Mouse (Mus musculus) T-helper 1 cell (primary cell): ENCODE results near the gene Zfpm1.

ENCODE experiments used
- in situ Hi-C: fragments of 300-600 bp; cut with MboI, MseI; formaldehyde crosslinking; loops from one replicate; pipeline ENCODE4 v1.15.1; 2025; ENCODE audit warnings: high pct_unique_total_duplicates

Zfpm1 gene

DNA sequence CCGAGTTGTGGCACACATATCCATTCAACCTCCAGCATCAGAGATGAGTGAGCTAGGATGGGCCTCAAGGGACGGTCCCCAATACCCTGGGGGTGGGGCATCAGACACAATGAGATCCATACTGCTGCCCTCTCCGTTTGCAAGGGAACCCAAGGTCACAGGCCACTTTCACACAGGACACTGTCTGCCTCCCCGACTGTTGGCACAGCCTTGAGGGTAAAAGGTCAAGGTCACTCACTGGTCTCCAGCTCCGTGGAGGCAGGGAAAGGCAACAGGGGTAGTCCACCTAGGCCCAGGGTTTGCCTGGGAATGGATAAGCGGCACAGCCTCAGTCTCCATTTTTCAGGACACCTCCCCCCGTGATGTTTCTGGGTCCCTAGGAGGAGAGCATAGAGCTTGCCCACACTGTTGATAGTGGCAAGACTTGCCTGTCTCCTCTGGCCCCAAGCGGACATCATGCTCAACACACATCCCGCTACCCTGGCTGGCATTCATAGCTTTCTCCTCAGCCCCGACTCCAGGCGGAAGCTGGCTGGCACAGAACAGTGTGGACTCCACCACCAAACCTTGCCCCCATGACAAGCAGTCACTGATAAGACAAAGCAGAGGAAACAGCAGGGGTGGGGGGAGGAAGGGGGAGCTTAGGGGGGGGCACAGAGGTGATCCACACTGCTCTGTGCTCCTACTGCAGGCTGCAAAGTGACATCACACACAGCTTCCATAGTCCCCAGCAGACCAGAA lies 7.1 kb upstream of the Zfpm1 start:
- in situ Hi-C loops = loop anchor here (5.0 to 25.0 kb wide), 3 partner anchors 57 to 1287 kb away; no protein-coding TSS in a partner anchor

GRCm38 (mm10) chr8:122276308-122276707 lies 5.6 kb upstream of the Zfpm1 start:
- in situ Hi-C loops = loop anchor here (25.0 kb wide), 1 partner anchor 1286 kb away; no protein-coding TSS in a partner anchor

DNA sequence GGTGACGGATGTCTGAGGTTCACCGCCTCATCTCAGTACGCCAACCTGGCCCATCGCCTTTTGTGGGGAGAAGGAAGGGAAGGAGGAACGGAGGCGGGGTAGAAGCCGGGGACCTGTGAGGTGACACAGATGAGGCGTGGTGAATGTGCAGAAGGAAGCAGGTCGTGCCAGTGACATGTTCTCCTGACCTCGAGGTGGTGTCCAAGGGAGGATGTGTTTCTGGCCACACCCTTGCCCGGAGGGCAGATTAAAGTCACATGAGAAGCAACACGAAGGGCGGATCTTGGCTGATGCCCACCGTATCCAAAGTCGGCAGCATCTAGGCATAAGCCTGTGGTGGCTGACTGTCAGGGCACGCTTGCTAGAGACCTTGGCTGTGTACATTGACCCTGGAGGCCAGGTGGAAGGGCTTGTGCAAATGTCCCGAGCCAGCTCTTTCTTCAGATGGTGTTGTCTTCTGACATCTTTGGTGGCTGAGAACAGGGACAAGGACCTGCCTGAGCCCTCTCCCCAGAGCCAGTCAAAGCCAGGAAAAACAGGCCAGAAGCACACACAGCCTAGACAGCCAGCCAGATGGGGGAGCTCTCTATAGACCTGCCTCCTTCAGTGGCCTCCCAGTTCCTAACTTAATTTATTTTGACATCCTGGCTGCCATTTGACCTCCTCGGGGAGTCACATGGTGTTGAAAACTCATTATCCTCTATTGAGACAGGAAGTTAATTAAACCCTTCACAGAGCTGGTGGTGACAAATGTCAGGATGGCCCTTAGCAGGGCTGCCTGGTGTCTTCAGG lies 4.5 kb upstream of the Zfpm1 start:
- in situ Hi-C loops = loop anchor here (25.0 kb wide), 1 partner anchor 1285 kb away; no protein-coding TSS in a partner anchor

- in situ Hi-C loops = loop anchor here (5.0 to 25.0 kb wide), 2 partner anchors 97 to 1282 kb away; partner anchors contain the start of gene Zc3h18
Measured at GRCm38 (mm10) chr8:122280156-122280555, 1.8 kb upstream of the Zfpm1 start.

DNA sequence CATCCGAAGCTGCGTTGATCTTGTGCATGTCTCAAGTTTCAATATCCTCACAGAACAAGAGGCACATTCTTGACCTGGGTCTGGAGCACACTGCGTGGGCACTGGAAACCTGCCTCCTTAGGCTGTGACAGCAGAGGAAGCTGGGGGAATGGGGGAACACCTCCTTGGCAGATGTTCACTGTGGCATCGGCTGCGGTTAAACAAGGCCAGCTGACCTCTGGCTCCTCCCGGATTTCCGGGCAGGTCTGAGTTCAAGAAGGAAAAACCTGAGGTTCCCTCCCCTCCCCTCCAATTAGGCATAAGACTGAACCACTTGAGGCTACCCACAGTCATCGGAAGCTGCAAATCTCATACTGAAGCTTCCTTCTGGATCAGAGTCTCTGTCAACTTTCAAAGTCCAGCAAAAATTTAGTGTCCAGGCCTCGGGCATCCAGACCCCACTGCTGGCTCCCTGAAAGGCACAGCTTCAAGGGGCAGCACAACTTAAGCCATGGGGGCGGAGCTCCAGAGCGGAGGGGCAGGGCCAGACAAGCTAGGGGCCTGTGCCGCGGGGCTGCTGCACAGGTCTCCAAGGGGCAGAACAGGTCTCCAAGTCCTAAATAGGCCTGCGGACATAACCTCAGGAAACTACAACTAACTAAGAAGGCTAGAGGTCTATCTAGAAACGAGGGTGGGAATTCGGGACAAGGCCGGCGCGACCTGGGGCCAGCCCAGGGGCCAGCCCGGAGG lies 1.2 kb upstream of the Zfpm1 start:
- in situ Hi-C loops = loop anchor here (5.0 to 25.0 kb wide), 2 partner anchors 97 to 1282 kb away; partner anchors contain the start of gene Zc3h18

DNA sequence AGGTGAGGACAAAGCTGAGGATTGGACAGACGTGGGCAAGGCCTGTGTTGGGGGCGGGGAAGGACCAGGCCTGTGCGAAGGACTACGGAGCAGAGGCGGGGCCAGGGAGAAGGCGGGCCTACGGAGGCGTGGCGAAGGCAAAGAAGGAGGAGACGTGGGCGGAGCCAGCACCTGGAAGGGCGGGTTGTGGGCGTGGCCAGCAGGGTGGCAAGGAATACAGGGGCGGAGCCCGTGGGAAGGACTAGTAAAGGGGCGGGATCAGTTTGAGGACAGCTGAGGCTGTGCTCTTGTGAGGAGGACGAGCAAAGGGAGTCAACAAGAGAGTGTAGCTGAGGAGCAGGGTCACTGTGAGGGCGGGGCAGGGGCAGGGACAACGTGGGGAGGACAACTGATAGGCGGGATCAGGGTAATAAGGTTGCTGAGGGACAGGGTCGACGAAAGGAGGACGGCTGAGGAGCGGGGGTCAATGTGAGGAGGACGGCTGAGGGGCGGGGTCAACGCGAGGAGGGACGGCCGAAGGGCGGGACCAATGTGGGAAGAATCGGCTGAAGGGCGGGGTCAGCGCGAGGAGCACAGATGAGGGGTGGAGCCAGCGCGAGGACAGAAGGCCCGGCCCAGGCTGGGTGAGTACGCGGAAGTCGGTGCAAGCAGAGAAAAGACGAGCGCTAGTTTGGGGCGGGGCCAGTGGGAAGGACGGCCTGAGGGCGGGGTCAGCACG lies 465 bp upstream of the Zfpm1 start:
- in situ Hi-C loops = loop anchor here (5.0 to 25.0 kb wide), 2 partner anchors 96 to 1281 kb away; partner anchors contain the start of gene Zc3h18

DNA sequence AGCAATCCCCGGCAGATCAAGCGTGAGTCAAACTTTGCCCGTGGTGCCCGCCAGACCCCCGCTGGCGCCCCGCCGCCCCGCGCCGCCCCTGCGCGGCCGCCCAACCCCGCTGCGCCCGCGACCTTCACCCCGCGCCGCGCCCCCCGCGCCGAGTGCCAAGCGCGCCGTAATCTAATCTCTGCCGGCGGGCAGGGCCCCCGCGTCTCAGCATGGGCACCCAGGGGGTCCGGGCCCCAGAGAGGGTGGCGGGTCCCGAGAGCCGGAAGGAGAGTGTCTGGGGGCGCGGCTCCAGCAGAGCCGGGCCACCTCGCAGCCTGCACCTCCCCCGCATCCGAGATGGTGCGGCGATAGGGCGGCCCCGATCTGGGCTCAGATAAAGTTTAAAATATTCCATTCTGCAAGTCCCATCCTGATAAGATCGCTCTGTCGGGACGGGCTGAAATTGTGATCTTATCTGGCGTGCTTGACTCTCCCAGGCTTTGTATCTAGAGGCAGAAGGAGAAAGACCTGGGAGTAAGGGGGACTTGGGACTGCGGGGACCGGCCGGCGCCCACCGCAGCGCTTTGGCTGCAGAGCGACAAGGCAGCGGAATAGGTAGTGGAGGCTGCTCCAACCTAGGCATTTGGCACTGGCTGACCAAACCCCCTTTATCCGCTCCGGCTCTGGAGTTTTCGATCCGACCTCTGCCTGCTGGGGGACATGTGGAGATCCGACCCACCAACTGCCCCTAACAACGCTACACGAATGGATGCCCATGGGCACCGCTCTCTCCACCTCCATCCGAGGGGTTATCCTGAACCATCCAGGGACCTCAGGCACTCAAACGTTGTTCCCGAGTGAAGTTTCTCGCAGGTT lies 787 bp downstream of the Zfpm1 start:
- in situ Hi-C loops = loop anchor here (5.0 to 25.0 kb wide), 2 partner anchors 95 to 1280 kb away; partner anchors contain the start of gene Zc3h18

DNA sequence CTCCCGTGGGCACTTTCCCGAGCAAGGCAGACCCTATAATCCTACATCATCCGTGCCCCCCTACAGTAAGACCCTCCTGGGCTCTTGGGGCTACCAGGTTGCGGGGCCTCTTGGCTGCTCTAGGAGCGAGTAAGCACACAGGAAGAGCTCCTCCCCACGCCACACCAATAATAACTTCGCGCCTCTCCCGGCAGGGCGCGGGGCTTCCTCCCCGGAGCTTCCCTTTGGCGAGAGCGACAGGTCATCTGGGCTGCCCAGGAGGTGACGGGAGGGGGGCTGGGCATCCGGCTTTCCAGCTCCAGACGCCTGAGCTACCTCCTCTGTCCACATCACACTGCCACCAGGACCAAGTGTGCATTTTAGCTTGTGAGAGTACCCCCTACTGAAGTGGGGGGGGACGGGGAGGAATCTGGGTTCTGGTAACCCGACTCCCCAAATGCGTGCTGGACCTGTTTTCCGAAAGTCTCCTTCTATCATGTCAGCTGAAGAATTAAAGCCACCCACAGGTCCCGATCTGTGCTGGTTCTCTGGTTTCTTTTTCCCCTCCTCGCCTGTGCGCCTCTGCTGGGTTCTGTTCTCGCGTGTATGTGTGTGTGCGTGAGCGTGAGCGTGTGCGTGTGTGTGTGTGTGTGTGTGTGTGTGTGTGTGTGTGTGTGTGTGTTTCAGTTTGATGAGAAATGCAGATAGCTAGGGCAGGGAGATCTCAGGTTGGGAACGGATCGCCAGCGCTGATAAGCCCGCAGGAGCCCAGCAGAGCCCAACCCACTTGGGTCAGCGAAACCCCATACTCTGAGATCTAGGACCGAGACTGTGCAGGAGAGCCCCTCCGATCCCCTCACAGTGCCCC lies 1.6 kb downstream of the Zfpm1 start:
- in situ Hi-C loops = loop anchor here (5.0 to 25.0 kb wide), 2 partner anchors 94 to 1279 kb away; partner anchors contain the start of gene Zc3h18

DNA sequence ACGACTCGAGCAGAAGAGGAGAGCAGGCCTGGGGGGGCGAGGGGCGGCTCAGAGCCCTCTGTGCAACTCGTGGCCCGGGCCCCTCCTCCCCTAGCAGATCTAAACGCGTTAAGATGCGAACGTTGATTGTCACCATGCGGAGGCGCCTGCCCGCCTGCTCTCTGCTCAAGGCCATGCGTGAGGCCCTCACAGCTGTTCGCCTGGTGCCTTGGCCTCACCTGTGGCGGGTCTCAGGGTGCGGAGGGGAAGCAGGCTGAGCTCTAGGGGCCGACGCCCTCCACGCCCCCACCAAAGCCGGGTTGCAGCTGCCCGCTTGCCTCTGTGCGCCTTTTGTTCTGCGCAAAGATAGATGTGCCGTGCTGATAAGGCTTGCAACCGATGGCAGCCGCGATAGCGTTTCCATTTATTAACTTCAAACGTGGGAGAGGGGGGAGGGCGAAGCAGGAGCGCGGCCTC lies 2.3 kb downstream of the Zfpm1 start:
- in situ Hi-C loops = loop anchor here (5.0 to 25.0 kb wide), 2 partner anchors 93 to 1278 kb away; partner anchors contain the start of gene Zc3h18

DNA sequence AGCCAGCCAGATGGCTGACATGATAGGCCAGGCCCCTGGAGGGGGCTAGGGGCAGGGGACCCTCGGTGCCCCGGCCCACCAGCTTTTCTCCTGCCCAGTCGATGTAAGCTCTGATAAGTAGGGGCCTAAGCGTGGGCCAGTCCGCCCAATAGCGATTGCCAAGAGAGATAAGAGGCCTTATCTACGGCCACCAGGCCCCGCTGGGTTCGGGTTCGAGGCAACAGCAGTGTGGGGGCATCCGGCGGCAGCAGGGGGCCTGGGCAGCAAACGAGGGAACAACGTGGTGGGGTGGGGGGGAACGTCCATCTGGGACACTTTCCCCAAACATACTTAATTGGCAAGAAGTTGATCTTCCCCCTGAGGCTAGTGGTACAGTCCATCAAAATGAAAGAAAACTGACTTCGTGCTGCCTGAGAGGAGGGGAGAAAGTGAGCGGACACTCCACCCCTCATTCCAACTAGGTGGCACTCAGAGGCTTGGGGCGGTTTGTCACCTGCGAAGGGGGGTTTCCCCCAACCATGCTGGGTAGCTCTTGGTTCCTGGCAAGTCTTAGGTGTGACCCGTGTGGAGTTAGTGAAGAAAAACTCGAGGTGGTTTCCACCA lies 2.8 kb downstream of the Zfpm1 start:
- in situ Hi-C loops = loop anchor here (5.0 to 25.0 kb wide), 3 partner anchors 93 to 1278 kb away; partner anchors contain the start of genes Cdt1 and Zc3h18

DNA sequence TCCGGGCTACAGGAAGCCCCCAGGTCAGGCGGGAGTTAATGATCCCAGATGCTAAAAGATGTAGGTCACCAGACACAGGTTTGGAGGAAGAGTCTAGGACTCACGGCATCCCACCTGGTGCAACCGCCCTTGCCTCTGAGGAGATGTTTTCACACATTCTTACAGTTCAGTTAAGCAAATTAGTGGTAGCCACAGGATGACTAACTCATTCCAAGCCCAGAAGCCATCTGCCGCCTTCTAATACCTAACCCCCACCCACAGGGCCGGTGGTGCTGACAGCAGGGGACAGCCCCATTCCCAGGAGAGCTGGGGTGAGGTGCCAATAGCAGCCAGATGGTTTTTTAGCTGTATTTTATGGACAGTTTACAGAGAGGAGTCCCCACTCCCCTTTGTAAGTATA lies 3.8 kb downstream of the Zfpm1 start:
- in situ Hi-C loops = loop anchor here (5.0 to 25.0 kb wide), 2 partner anchors 282 to 1277 kb away; partner anchors contain the start of gene Cdt1

DNA sequence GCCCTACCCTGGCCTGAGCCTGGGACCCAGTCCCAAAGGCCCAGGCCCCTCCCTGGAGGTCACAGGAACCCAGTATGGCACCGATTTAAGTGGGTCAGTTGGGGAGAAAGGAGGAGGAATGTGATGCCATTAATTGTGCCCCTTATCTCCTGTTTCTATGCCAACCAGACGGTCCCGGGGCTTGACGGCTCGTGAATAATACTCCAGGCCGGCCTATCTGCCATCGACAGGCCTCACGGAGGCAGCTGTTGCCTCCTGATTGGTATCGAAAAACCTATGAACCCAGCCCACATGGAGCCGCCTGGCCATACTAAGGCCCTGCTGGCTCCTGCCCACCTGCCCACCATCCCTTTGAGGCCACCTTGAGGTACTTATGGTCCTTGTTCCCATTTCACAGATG lies 5.0 kb downstream of the Zfpm1 start:
- in situ Hi-C loops = loop anchor here (5.0 to 25.0 kb wide), 2 partner anchors 280 to 1275 kb away; partner anchors contain the start of gene Cdt1

DNA sequence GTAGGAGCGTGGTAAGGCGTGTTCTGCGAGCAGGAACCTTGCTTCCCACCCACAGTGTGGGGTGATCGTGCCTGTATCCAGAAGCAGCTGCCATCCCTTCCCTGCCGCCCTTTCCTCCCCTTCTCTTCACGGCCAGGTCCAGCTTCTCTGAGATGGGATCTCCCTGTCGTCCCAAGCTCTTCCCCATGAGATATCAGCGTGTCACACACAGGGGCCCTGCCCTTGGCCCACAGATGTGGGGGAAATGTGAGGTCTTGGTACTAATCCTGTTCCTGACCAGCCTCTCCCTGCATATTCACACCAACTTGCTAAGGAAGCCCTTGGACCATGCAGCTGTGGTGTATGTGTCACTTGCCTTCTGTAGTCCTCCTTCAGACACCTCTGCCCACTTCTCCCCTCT lies 5.8 kb downstream of the Zfpm1 start:
- in situ Hi-C loops = loop anchor here (5.0 to 25.0 kb wide), 2 partner anchors 280 to 1275 kb away; partner anchors contain the start of gene Cdt1

GRCm38 (mm10) chr8:122288344-122288743 lies 6.4 kb downstream of the Zfpm1 start:
- in situ Hi-C loops = loop anchor here (5.0 to 25.0 kb wide), 2 partner anchors 279 to 1274 kb away; partner anchors contain the start of gene Cdt1

GRCm38 (mm10) chr8:122291075-122291474 lies 9.1 kb downstream of the Zfpm1 start:
- in situ Hi-C loops = loop anchor here (25.0 kb wide), 1 partner anchor 1271 kb away; no protein-coding TSS in a partner anchor

GRCm38 (mm10) chr8:122291549-122291948 lies 9.6 kb downstream of the Zfpm1 start:
- in situ Hi-C loops = loop anchor here (25.0 kb wide), 1 partner anchor 1271 kb away; no protein-coding TSS in a partner anchor

- in situ Hi-C loops = loop anchor here (25.0 kb wide), 1 partner anchor 1269 kb away; no protein-coding TSS in a partner anchor
Measured at GRCm38 (mm10) chr8:122293484-122293883, 11.5 kb downstream of the Zfpm1 start.
